Mouse (Mus musculus) brown adipose tissue, adult 24 weeks (tissue): ENCODE data around the gene Eftud2. TPM values are rescaled to one million over a fixed set of nuclear protein-coding genes. Genes with fewer than 3 reads are reported as not detected.

Experiments used
- H3K27ac ChIP-seq: fragments of 200-500 bp; replicated peaks from 2 replicates; pipeline ENCODE4 v1.5.1; 2012; ENCODE audit warnings: low read depth, mild to moderate bottlenecking, low read length
- H3K4me1 ChIP-seq: fragments of 200-500 bp; 2 replicates; pipeline ENCODE4 v1.6.1; 2012; ENCODE audit warnings: low read length, mixed read lengths; ENCODE audit not compliant: control insufficient read depth, insufficient read depth, insufficient read length
- H3K4me3 ChIP-seq: fragments of 200-500 bp; 2 replicates; pipeline ENCODE4 v1.5.1; 2012; ENCODE audit warnings: low read depth, mild to moderate bottlenecking, low read length, moderate library complexity; ENCODE audit not compliant: insufficient read depth
- polyA plus RNA-seq: library from polyadenylated mRNA; stranded (reverse); fragments of >200 nt; gene quantifications from 2 replicates; pipeline ENCODE4 v1.2.4, GENCODE M21; 2012; ENCODE audit not compliant: missing spikeins, insufficient read depth, insufficient read length

Gene Eftud2
- polyA plus RNA-seq, 1 experiment, result 32.6 TPM

- Histone ChIP-seq H3K4me1 (no peaks in the 10 kb centered on the region), H3K27ac (peak overlapping the region; percentile 25), H3K4me3 (no peak overlapping the region)
Observed at GRCm38 (mm10) chr11:102838616-102839150, 42.1 kb downstream of the Eftud2 start.

GRCm38 (mm10) chr11:102838126-102838525 is 42.7 kb downstream of the Eftud2 start:
- no peak overlapping the region for H3K4me3 ChIP-seq
- H3K4me1 ChIP-seq, result no peaks in the 10 kb centered on the region
- H3K27ac ChIP-seq, result peak overlapping the region; percentile 78

GRCm38 (mm10) chr11:102837385-102837784 is 43.4 kb downstream of the Eftud2 start:
- peak overlapping the region; percentile 33 for H3K4me3 ChIP-seq

DNA sequence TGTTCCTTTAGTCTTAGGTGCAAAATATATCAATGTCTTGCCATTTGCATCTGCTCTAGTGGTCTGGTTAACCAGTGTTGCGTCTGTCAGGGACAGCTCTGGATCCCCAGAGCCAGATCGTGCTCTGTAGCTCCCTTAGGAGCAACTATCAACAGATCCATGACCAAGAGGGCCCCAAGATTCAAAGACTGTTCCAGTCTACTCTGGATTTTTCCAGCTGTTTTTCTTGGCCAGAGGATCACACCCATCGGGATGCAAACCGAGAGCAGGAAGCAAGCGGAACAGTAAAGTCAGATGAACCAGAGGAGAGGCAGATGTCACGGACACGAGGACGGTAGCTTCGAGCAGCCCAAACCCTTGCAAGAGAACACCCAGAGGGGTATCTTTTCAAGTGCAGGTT is 44.6 kb downstream of the Eftud2 start:
- Histone ChIP-seq H3K27ac (peak overlapping the region; percentile 84), H3K4me1 (no peaks in the 10 kb centered on the region), H3K4me3 (peak overlapping the region; percentile 33)

More at GRCm38 (mm10) chr11:102837385-102837784, 43.4 kb downstream of the Eftud2 start:
- Histone ChIP-seq H3K27ac (peak overlapping the region; percentile 78), H3K4me1 (no peaks in the 10 kb centered on the region)

DNA sequence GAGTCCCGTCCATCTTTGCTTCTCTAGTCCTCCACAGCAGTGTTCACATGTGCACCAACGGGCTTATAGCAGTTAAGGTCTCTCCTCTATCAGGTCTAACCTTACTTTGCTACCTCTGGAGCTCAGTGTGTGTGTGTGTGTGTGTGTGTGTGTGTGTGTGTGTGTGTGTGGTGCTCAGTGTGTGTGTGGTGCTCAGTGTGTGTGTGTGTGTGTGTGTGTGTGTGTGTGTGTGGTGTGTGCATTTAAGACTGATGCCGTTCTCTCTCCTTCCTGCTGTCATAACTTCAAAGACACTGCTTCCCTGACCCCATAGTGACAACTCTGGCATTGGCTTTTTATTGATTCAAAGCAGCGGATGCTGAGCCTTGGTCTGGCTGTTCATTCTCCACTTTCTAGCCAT is 45.2 kb downstream of the Eftud2 start, which contains the start of gene Higd1b:
Gene Higd1b, plus strand, starts transcription at position 301 of the 400 bp plus-strand sequence.
- Histone ChIP-seq H3K4me3 (peak within 1 kb of the TSS; percentile 33), H3K4me1 (no peaks in the 10 kb centered on the region), H3K27ac (peak within 1 kb of the TSS; percentile 84)

GRCm38 (mm10) chr11:102834219-102834618 is 46.6 kb downstream of the Eftud2 start:
- no peaks in the 10 kb centered on the region for H3K4me1 ChIP-seq
- H3K4me3 ChIP-seq, result no peak overlapping the region
- no peak overlapping the region for H3K27ac ChIP-seq

- no peaks in the 10 kb centered on the region for H3K4me1 ChIP-seq
- no peak overlapping the region for H3K4me3 ChIP-seq
- 0 out of 2 replicates have a peak overlapping the region, but pooled peaks have one; percentile 15 for H3K27ac ChIP-seq
Observed at GRCm38 (mm10) chr11:102832700-102833297, 48.0 kb downstream of the Eftud2 start.

GRCm38 (mm10) chr11:102830276-102830675 is 50.5 kb downstream of the Eftud2 start:
- Histone ChIP-seq H3K4me3 (no peak overlapping the region), H3K4me1 (no peaks in the 10 kb centered on the region), H3K27ac (no peak overlapping the region)

DNA sequence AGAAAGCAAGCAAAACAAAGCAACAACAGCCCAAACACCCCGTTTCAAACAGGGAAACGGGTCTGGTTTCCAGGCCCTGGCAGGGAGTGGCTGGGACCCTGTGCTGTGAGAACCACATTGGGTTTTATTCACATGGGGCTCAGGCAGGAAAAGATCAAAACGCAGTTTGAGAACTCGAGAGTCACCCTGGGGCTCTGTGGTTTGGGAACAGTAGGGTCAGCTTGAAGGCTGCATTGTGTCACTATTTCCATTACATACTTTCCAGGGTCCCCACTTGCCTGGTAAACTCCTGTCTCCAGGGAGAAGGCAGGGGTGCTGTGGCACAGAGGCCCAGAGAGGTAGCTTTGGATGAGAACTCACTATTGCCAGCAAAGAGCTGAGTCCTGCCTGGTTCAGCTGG is 53.7 kb downstream of the Eftud2 start:
- 0 out of 2 replicates have a peak overlapping the region, but pooled peaks have one; percentile 0 for H3K27ac ChIP-seq
- H3K4me3 ChIP-seq, result no peak overlapping the region
- H3K4me1 ChIP-seq, result no peaks in the 10 kb centered on the region

GRCm38 (mm10) chr11:102826476-102826875 is 54.3 kb downstream of the Eftud2 start:
- H3K27ac ChIP-seq, result no peak overlapping the region
- no peak overlapping the region for H3K4me3 ChIP-seq
- no peaks in the 10 kb centered on the region for H3K4me1 ChIP-seq

- H3K27ac ChIP-seq, result no peak overlapping the region
- H3K4me3 ChIP-seq, result no peak overlapping the region
- H3K4me1 ChIP-seq, result no peaks in the 10 kb centered on the region
Observed at GRCm38 (mm10) chr11:102821231-102821630, 59.6 kb downstream of the Eftud2 start.

- Histone ChIP-seq H3K4me3 (no peak overlapping the region), H3K27ac (no peak overlapping the region), H3K4me1 (no peaks in the 10 kb centered on the region)
Observed at GRCm38 (mm10) chr11:102820432-102820831, 60.4 kb downstream of the Eftud2 start.

- Histone ChIP-seq H3K27ac (peak overlapping the region; percentile 3; the same call in 1 of the 2 replicates), H3K4me1 (no peaks in the 10 kb centered on the region), H3K4me3 (peak overlapping the region; percentile 55)
Observed at GRCm38 (mm10) chr11:102819783-102820385, 60.9 kb downstream of the Eftud2 start.

DNA sequence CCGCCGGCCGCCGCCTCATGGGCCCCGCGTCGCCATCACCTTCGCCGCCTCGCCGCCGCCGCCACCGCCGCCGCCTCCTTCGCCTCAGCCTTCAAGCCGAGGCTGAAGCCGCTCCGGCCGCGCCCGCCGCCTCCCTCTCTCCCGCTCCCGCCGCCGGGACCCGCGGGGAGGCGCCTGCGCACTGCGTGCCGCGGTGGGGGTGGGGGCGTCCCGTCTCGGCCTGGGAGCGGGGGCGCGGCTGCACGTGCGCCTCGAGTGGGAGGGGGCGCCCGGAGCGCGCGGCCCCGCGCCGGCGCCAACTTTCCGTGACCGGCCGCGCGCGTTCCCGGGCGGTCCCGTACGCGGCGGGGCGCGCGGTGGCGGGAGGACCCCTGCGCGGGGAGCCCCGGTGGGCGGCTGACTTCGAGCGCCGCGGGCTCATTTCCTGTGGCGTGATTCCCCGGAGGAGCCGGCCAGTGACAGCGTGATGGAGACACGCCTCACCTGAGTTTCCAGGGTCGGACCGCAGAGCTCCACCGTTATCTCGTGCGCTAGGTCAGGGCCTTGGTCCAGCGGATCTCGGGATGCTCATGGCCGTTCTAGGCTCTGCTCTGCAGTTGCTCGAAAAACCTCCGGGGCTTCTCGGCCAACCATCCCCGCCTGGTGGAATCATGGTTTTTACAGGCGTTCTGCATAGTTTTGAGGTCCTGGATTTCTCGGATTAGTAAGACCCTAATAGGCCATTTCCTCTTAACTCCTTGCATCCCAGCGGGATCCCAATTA is 61.6 kb downstream of the Eftud2 start, which contains the start of gene Gjc1:
Gene Gjc1, minus strand, starts transcription at position 680 of the 762 bp plus-strand sequence.
- Histone ChIP-seq H3K4me1 (no peaks in the 10 kb centered on the region), H3K4me3 (peak within 1 kb of the TSS; percentile 55), H3K27ac (peak within 1 kb of the TSS; percentile 60; the same call in 1 of the 2 replicates)
